Mouse (Mus musculus) layer of hippocampus, postnatal 36 days (tissue): Measurements from ENCODE around the gene Hcn1. TPM values are rescaled to one million over a fixed set of nuclear protein-coding genes. Genes with fewer than 3 reads are reported as not detected.

Source experiments
- DNase-seq, 2 experiments: peaks; one replicate each; pipeline ENCODE4 v3.0.0; 2022
- total RNA-seq, 2 experiments: library from RNA; stranded (reverse); gene quantifications; 2 replicates each; pipeline ENCODE4 v1.2.3; 2021

The Hcn1 gene
- total RNA-seq = 10 to 100 TPM; 38.9 to 40.1 TPM

GRCm38 (mm10) chr13:117602181-117602580 lies at the start of gene Hcn1:
Gene Hcn1, plus strand, starts transcription at chr13:117602320.
- peak; percentile 83 for DNase-seq

- peak; percentile 68 for DNase-seq
Observed at GRCm38 (mm10) chr13:117567251-117567650, 34.9 kb upstream of the Hcn1 start.

- DNase-seq = no peak
Observed at GRCm38 (mm10) chr13:117571747-117572146, 30.4 kb upstream of the Hcn1 start.

GRCm38 (mm10) chr13:117594494-117595182 lies 7.5 kb upstream of the Hcn1 start:
- no peak for DNase-seq

- no peak for DNase-seq
Observed at GRCm38 (mm10) chr13:117595183-117595532, 7.0 kb upstream of the Hcn1 start.

- DNase-seq = no peak
Observed at GRCm38 (mm10) chr13:117601331-117601965, 672 bp upstream of the Hcn1 start.

GRCm38 (mm10) chr13:117602617-117603358 lies 668 bp downstream of the Hcn1 start:
- peak; percentile 33 to 36 for DNase-seq

GRCm38 (mm10) chr13:117603421-117603820 lies 1.3 kb downstream of the Hcn1 start:
- peak; percentile 17 to 20 for DNase-seq

- no peak for DNase-seq
Observed at GRCm38 (mm10) chr13:117604073-117604472, 2.0 kb downstream of the Hcn1 start.

- no peak for DNase-seq
Observed at GRCm38 (mm10) chr13:117604971-117605750, 3.0 kb downstream of the Hcn1 start.

GRCm38 (mm10) chr13:117611881-117612280 lies 9.8 kb downstream of the Hcn1 start:
- no peak for DNase-seq

GRCm38 (mm10) chr13:117619544-117619943 lies 17.4 kb downstream of the Hcn1 start:
- DNase-seq = no peak

- peak; percentile 15 to 17 for DNase-seq
Observed at GRCm38 (mm10) chr13:117657501-117657900, 55.4 kb downstream of the Hcn1 start.

GRCm38 (mm10) chr13:117658414-117659175 lies 56.5 kb downstream of the Hcn1 start:
- peak in 1 of 2 experiments; percentile 10 for DNase-seq

- DNase-seq = peak; percentile 14 to 22
Observed at GRCm38 (mm10) chr13:117659511-117659910, 57.4 kb downstream of the Hcn1 start.

GRCm38 (mm10) chr13:117662661-117663060 lies 60.5 kb downstream of the Hcn1 start:
- no peak for DNase-seq

- no peak for DNase-seq
Observed at GRCm38 (mm10) chr13:117669303-117669702, 67.2 kb downstream of the Hcn1 start.

- no peak for DNase-seq
Observed at GRCm38 (mm10) chr13:117671851-117672250, 69.7 kb downstream of the Hcn1 start.

- DNase-seq = no peak
Observed at GRCm38 (mm10) chr13:117676418-117676817, 74.3 kb downstream of the Hcn1 start.

- no peak for DNase-seq
Observed at GRCm38 (mm10) chr13:117687670-117688069, 85.5 kb downstream of the Hcn1 start.

GRCm38 (mm10) chr13:117694729-117695332 lies 92.7 kb downstream of the Hcn1 start:
- no peak for DNase-seq
